Mouse (Mus musculus): Measurements from ENCODE around the gene 1700056E22Rik. TPM values are rescaled to one million over a fixed set of nuclear protein-coding genes. Genes with fewer than 3 reads are reported as not detected.

The 1700056E22Rik gene
- polyA plus RNA-seq, 1 experiment, result 0.90 TPM

GRCm38 (mm10) chr1:184019042-184019721 lies 14.9 kb downstream of the 1700056E22Rik start:
- TF ChIP-seq MYOG (IDR thresholded peaks at IDR 0.05; ENCODE audit: control insufficient read depth, extremely low read depth, insufficient read length) (no peak), CTCF (IDR thresholded peaks at IDR 0.05; ENCODE audit: control insufficient read depth, insufficient read depth, insufficient read length) (no peak), MAX (IDR thresholded peaks at IDR 0.05) (no peak), FOSL1 (IDR thresholded peaks at IDR 0.05; ENCODE audit: insufficient read depth, low read length, poor library complexity, severe bottlenecking) (no peak), CEBPB (IDR thresholded peaks at IDR 0.05; ENCODE audit: low read depth) (no peak), USF1 (IDR thresholded peaks at IDR 0.05; ENCODE audit: low read depth) (no peak), MYOD1 (IDR thresholded peaks at IDR 0.05; ENCODE audit: control insufficient read depth, insufficient read length, low read depth) (no peak)
- Histone ChIP-seq H3K79me2 (ENCODE audit: control insufficient read depth, insufficient read depth) (no peaks in the 10 kb centered on the region), H3K4me3 (ENCODE audit: insufficient read depth, poor library complexity, severe bottlenecking) (no peak overlapping the region), H3K79me3 (ENCODE audit: low read depth) (no peaks in the 10 kb centered on the region), H3K27me3 (ENCODE audit: control insufficient read depth, insufficient read depth, insufficient read length) (no peaks in the 10 kb centered on the region), H3K36me3 (ENCODE audit: control insufficient read depth, insufficient read depth) (no peaks in the 10 kb centered on the region), H3ac (ENCODE audit: control insufficient read depth, insufficient read length, low read depth) (no peak overlapping the region)

GRCm38 (mm10) chr1:184017606-184018005 lies 16.5 kb downstream of the 1700056E22Rik start:
- no peak overlapping the region for H3ac ChIP-seq (ENCODE audit: control insufficient read depth, insufficient read length, low read depth)
- TF ChIP-seq CEBPB (IDR thresholded peaks at IDR 0.05; ENCODE audit: low read depth) (no peak), MYOD1 (IDR thresholded peaks at IDR 0.05; ENCODE audit: control insufficient read depth, insufficient read length, low read depth) (no peak), FOSL1 (IDR thresholded peaks at IDR 0.05; ENCODE audit: insufficient read depth, low read length, poor library complexity, severe bottlenecking) (no peak), MAX (IDR thresholded peaks at IDR 0.05) (no peak), MYOG (IDR thresholded peaks at IDR 0.05; ENCODE audit: control insufficient read depth, extremely low read depth, insufficient read length) (no peak), CTCF (IDR thresholded peaks at IDR 0.05; ENCODE audit: control insufficient read depth, insufficient read depth, insufficient read length) (no peak), USF1 (IDR thresholded peaks at IDR 0.05; ENCODE audit: low read depth) (no peak)
- no peaks in the 10 kb centered on the region for H3K79me3 ChIP-seq (ENCODE audit: low read depth)
- H3K4me3 ChIP-seq (ENCODE audit: insufficient read depth, poor library complexity, severe bottlenecking), result no peak overlapping the region
- no peaks in the 10 kb centered on the region for H3K36me3 ChIP-seq (ENCODE audit: control insufficient read depth, insufficient read depth)
- H3K79me2 ChIP-seq (ENCODE audit: control insufficient read depth, insufficient read depth), result no peaks in the 10 kb centered on the region
- H3K27me3 ChIP-seq (ENCODE audit: control insufficient read depth, insufficient read depth, insufficient read length), result no peaks in the 10 kb centered on the region

DNA sequence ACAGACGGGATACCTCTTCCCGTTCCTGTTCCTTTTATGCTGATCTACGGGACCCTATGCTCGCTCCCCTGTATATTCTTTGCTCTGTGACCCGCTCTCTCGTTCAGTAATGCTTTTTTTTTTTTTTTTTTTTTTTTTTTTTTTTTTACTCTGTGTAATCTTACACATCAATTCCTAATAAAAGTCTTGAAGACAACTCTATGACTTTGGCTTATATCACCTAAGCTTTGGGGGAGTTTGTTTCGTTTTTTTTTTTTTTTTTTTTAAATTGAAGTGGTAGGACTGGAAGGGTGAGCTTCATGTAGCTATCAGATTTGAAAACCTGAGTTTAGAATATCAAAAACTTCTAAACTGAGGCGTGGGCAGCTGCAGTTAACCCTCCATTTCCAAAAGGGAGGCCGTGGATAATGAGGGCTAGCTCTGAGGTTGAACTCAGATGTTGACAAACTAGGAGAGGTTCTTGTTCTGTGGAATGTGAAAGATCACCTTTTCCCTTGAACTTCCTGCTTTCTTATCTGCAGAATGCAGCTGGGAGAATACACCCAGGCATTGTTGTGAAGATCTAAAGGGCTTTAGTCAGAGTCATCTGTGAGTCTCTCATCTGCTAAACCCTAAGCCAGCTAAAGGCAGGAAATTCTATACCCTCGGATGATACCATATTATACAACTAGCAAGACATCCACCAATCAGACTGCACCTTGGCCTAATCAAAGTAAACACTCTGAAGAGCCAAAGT lies 17.9 kb downstream of the 1700056E22Rik start:
- no peak overlapping the region for H3K4me3 ChIP-seq (ENCODE audit: insufficient read depth, poor library complexity, severe bottlenecking)
- H3K79me2 ChIP-seq (ENCODE audit: control insufficient read depth, insufficient read depth), result no peaks in the 10 kb centered on the region
- no peak for TF ChIP-seq USF1 (IDR thresholded peaks at IDR 0.05; ENCODE audit: low read depth)
- no peak for TF ChIP-seq MYOD1 (IDR thresholded peaks at IDR 0.05; ENCODE audit: control insufficient read depth, insufficient read length, low read depth)
- no peak for TF ChIP-seq MAX (IDR thresholded peaks at IDR 0.05)
- TF ChIP-seq FOSL1 (IDR thresholded peaks at IDR 0.05; ENCODE audit: insufficient read depth, low read length, poor library complexity, severe bottlenecking), result no peak
- no peak for TF ChIP-seq CEBPB (IDR thresholded peaks at IDR 0.05; ENCODE audit: low read depth)
- no peak for TF ChIP-seq MYOG (IDR thresholded peaks at IDR 0.05; ENCODE audit: control insufficient read depth, extremely low read depth, insufficient read length)
- no peak for TF ChIP-seq CTCF (IDR thresholded peaks at IDR 0.05; ENCODE audit: control insufficient read depth, insufficient read depth, insufficient read length)
- no peaks in the 10 kb centered on the region for H3K79me3 ChIP-seq (ENCODE audit: low read depth)
- H3K36me3 ChIP-seq (ENCODE audit: control insufficient read depth, insufficient read depth), result no peaks in the 10 kb centered on the region
- H3ac ChIP-seq (ENCODE audit: control insufficient read depth, insufficient read length, low read depth), result no peak overlapping the region
- H3K27me3 ChIP-seq (ENCODE audit: control insufficient read depth, insufficient read depth, insufficient read length), result no peaks in the 10 kb centered on the region

GRCm38 (mm10) chr1:184014091-184014490 lies 20.0 kb downstream of the 1700056E22Rik start:
- H3K79me2 ChIP-seq (ENCODE audit: control insufficient read depth, insufficient read depth), result no peaks in the 10 kb centered on the region
- H3K36me3 ChIP-seq (ENCODE audit: control insufficient read depth, insufficient read depth), result no peaks in the 10 kb centered on the region
- no peak overlapping the region for H3K4me3 ChIP-seq (ENCODE audit: insufficient read depth, poor library complexity, severe bottlenecking)
- H3ac ChIP-seq (ENCODE audit: control insufficient read depth, insufficient read length, low read depth), result no peak overlapping the region
- no peaks in the 10 kb centered on the region for H3K27me3 ChIP-seq (ENCODE audit: control insufficient read depth, insufficient read depth, insufficient read length)
- no peaks in the 10 kb centered on the region for H3K79me3 ChIP-seq (ENCODE audit: low read depth)
- no peak for TF ChIP-seq MYOG (IDR thresholded peaks at IDR 0.05; ENCODE audit: control insufficient read depth, extremely low read depth, insufficient read length)
- no peak for TF ChIP-seq MAX (IDR thresholded peaks at IDR 0.05)
- TF ChIP-seq MYOD1 (IDR thresholded peaks at IDR 0.05; ENCODE audit: control insufficient read depth, insufficient read length, low read depth), result no peak
- no peak for TF ChIP-seq USF1 (IDR thresholded peaks at IDR 0.05; ENCODE audit: low read depth)
- TF ChIP-seq CTCF (IDR thresholded peaks at IDR 0.05; ENCODE audit: control insufficient read depth, insufficient read depth, insufficient read length), result no peak
- TF ChIP-seq FOSL1 (IDR thresholded peaks at IDR 0.05; ENCODE audit: insufficient read depth, low read length, poor library complexity, severe bottlenecking), result no peak
- TF ChIP-seq CEBPB (IDR thresholded peaks at IDR 0.05; ENCODE audit: low read depth), result no peak

DNA sequence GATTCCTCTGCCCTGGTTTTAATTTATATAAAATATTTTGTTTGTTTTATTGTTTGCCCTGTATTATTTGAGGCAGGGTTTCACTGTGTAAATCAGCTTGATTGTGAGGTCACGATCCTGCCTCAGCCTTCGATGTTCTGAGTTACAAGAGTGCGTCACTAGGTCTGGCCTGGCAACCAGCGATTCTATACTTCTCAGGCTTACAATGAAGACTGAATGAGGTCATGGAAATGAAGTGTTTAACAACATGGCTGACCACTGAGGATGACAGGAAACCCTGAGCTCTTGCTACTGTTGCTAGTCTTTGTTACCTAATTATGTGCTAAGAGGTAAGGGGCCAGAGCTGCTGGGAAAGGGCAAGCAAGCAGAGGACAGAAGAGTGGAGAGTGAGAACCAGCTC lies 21.0 kb downstream of the 1700056E22Rik start, which contains the start of gene Dusp10:
Gene Dusp10, plus strand, starts transcription at position 197 of the 400 bp plus-strand sequence.
- no peaks in the 10 kb centered on the region for H3K36me3 ChIP-seq (ENCODE audit: control insufficient read depth, insufficient read depth)
- no peak within 1 kb of the TSS for H3K4me3 ChIP-seq (ENCODE audit: insufficient read depth, poor library complexity, severe bottlenecking)
- H3K27me3 ChIP-seq (ENCODE audit: control insufficient read depth, insufficient read depth, insufficient read length), result no peaks in the 10 kb centered on the region
- no peaks in the 10 kb centered on the region for H3K79me3 ChIP-seq (ENCODE audit: low read depth)
- no peaks in the 10 kb centered on the region for H3K79me2 ChIP-seq (ENCODE audit: control insufficient read depth, insufficient read depth)
- no peak within 1 kb of the TSS for H3ac ChIP-seq (ENCODE audit: control insufficient read depth, insufficient read length, low read depth)
- TF ChIP-seq USF1 (IDR thresholded peaks at IDR 0.05; ENCODE audit: low read depth) (no peak), MAX (IDR thresholded peaks at IDR 0.05) (no peak), FOSL1 (IDR thresholded peaks at IDR 0.05; ENCODE audit: insufficient read depth, low read length, poor library complexity, severe bottlenecking) (no peak), CEBPB (IDR thresholded peaks at IDR 0.05; ENCODE audit: low read depth) (no peak), MYOD1 (IDR thresholded peaks at IDR 0.05; ENCODE audit: control insufficient read depth, insufficient read length, low read depth) (no peak), MYOG (IDR thresholded peaks at IDR 0.05; ENCODE audit: control insufficient read depth, extremely low read depth, insufficient read length) (no peak), CTCF (IDR thresholded peaks at IDR 0.05; ENCODE audit: control insufficient read depth, insufficient read depth, insufficient read length) (no peak)

Measured in C2C12 (cell line).